Mouse (Mus musculus) thymus, adult 18-20 months (tissue): ENCODE results near the gene Olfr1061.
"Not testable (repeated sequence)": the region's sequence is repeated elsewhere in the genome, so short reads cannot be mapped to it uniquely, and the experiment has no call there.

Experiments
- DNase-seq, 2 experiments: peaks; one replicate each; pipeline ENCODE4 v3.0.0; 2022; ENCODE audit warnings: mixed read lengths in 2 of 2

The Olfr1061 gene

GRCm38 (mm10) chr2:86413950-86414349, at the start of gene Olfr1061:
Olfr1061 (minus strand) TSS chr2:86414050.
- DNase-seq, result no peak

GRCm38 (mm10) chr2:86460434-86460833, 46.6 kb upstream of the Olfr1061 start:
- DNase-seq, result no peak

DNA sequence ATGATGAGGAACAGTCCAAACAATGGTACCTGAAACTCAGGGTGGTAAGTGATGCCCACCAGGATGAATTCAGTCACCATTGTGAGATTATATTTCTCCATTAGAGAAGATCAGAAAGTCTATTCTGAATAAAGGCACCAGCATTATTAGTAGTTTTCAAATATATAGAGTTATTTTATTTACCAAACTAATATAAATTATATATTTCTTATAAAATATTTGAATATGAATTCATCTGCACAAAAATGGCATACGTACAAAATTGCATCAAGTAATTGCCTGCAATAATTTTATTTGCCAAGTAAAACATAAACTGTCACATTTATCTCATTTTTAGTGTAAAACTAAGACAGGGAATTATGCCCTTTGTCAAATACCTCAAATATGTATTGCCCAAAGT, 42.3 kb upstream of the Olfr1061 start, which contains the start of gene Olfr1066:
Gene Olfr1066 (minus strand): TSS at position 101 of the 400 bp plus-strand sequence.
- no peak for DNase-seq

DNA sequence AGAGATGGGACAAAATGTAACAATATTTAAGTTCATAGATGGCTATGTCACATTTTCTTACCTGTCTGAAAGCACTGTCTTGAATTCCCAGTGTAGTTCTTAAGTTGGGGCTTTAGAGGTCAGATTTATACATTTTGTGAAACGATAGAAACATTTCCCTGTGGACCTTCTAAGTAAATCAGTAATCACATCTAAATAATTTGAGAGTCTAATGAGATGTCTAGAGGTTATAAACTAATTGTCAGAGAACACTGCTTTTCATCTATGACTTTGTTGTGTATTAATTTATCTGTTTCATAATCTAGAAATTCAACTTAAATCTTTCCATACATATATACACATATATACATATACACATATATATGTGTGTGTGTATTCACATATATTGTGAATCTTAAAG, 36.6 kb upstream of the Olfr1061 start, which contains the start of gene Olfr1065:
Gene Olfr1065 (minus strand): TSS at position 101 of the 400 bp plus-strand sequence.
- not testable (repeated sequence) for DNase-seq

- DNase-seq, result not testable (repeated sequence)
Measured at GRCm38 (mm10) chr2:86442101-86442500, 28.3 kb upstream of the Olfr1061 start.

GRCm38 (mm10) chr2:86428511-86428910, 14.7 kb upstream of the Olfr1061 start:
- peak in 1 of 2 experiments; percentile 22 for DNase-seq

DNA sequence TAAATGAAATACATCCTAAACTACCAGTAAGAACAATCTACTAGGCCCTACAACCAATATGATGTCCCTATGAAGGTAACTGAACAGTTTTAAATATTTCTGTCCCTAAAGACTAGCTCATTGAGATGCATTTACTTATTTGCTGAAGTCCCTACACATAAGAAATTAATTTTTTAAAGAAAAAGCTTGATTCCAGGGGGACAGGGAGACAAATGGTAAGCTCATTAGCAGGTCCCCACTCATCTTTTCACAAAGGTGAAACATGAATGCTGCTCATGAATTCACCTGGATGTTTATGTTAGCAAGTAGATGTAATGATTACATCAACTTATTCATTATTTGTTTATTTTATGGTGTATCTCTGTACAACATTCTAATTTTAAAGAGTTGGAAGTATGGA, 12.8 kb upstream of the Olfr1061 start, which contains the start of gene Olfr1062:
Gene Olfr1062 (minus strand): TSS at position 101 of the 400 bp plus-strand sequence.
- not testable (repeated sequence) for DNase-seq

- DNase-seq, result no peak
Measured at GRCm38 (mm10) chr2:86395114-86395513, 18.7 kb downstream of the Olfr1061 start.

DNA sequence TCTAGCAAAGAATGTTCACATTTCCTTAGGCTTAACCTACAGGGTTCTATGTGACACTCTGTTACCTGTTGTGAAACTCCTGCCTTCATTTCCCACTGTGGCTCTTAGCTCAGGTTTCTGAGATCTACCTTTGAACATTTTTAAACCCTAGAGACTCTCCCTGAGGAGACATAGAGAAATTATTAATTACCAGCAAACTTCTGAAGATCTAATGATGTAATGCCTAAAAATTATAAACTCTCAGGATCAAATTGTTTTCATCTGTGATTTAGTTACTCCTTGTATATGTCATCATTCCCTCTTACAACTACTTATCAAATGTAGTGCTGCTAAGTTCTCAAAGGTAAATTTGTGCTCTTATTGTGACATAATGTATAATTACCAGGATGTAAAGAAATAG, 25.4 kb downstream of the Olfr1061 start, which contains the start of gene Olfr1058:
Gene Olfr1058 (minus strand): TSS at position 101 of the 400 bp plus-strand sequence.
- DNase-seq, result not testable (repeated sequence)

DNA sequence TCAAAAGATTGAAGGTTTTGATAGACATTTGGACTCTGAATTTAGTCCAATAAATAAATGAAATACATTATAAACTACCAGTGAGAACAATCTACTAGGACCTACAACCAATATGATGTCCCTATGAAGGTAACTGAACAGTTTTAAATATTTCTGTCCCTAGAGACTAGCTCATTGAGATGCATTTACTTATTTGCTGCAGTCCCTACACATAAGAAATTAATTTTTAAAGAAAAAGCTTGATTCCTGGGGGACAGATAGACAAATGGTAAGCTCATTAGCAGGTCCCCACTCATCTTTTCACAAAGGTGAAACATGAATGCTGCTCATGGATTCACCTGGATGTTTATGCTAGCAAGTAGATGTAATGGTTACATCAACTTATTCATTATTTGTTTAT, 35.6 kb downstream of the Olfr1061 start, which contains the start of gene Olfr1057:
Gene Olfr1057 (minus strand): TSS at position 101 of the 400 bp plus-strand sequence.
- DNase-seq, result no peak

GRCm38 (mm10) chr2:86366342-86366741, 47.5 kb downstream of the Olfr1061 start:
- DNase-seq, result not testable (repeated sequence)
